21 mouse cellular contexts compared by ENCODE assay signal in the genomic region with DNA sequence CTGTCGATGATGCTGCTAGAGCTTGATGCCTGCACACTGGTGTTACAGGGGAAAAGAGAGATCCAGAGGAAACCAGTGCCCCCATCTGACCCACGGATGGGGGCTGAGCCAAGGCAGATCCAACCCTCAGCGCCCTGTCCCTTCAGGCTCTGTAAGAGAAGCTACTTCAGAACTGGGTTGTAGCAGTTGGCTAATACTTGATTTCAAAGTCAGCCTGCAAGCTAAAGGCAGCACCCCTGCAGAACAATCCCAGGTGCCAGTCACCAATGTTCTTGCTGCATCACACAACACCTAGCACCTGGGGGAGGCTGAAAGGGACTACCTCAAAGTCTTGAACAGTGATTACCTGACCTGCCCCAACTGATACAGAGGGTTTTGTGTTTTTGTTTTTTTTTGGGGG. TPM values are rescaled to one million over a fixed set of nuclear protein-coding genes. Genes with fewer than 3 reads are reported as not detected.
DNase-seq lines count a peak whose midpoint lies in the region; ATAC-seq and TF ChIP-seq lines count a peak whose summit lies in the region.
"Had no signal": no experiment of that assay in that cellular context is flagged by ENCODE, and none has a peak within 500 bp of the region (broad histone marks: within the 10 kb centered on the region; RNA-seq: fewer than 3 reads in every experiment).

No protein-coding gene starts in this region.

- no peak for DNase-seq in forebrain, embryonic 10.5 days (ENCODE audit: extremely low spot score, low spot score)
- no peak for DNase-seq in forebrain, postnatal 0 days
- DNase-seq in hindbrain, postnatal 0 days (ENCODE audit: low spot score): no peak
- DNase-seq in hindbrain, embryonic 11.5 days (ENCODE audit: low spot score): no peak
- DNase-seq in lung, postnatal 0 days (ENCODE audit: low spot score): no peak
- DNase-seq in lung, postnatal 10 days: no peak
- peak; percentile 58 for DNase-seq in thymus, postnatal 14 days
- DNase-seq in layer of hippocampus, adult 11-12 months (ENCODE audit: low spot score): no peak
- DNase-seq: kidney, adult 11 months; lung, postnatal 14 days had no signal

- no peak for TF ChIP-seq EP300 in lung, postnatal 0 days (IDR thresholded peaks at IDR 0.05)

- no peak overlapping the region for H3K9ac ChIP-seq in forebrain, postnatal 0 days
- no peak overlapping the region for H3K9ac ChIP-seq in hindbrain, postnatal 0 days (replicated peaks; ENCODE audit: low read length)
- no peak overlapping the region for H3K9ac ChIP-seq in hindbrain, embryonic 11.5 days (ENCODE audit: low read depth, low read length)
- no peak overlapping the region for H3K9ac ChIP-seq in lung, postnatal 0 days (replicated peaks; ENCODE audit: low read depth)
- H3K9ac ChIP-seq: hindbrain, embryonic 15.5 days; liver, embryonic 12.5 days; neural tube, embryonic 15.5 days; stomach, embryonic 15.5 days had no signal

- peak overlapping the region; percentile 12; the same call in 1 of the 2 replicates for H3K27ac ChIP-seq in forebrain, embryonic 10.5 days
- no peak overlapping the region for H3K27ac ChIP-seq in forebrain, postnatal 0 days (ENCODE audit: low read depth, low read length)
- H3K27ac ChIP-seq in hindbrain, postnatal 0 days: 0 out of 2 replicates have a peak overlapping the region, but pooled peaks have one; percentile 26
- no peak overlapping the region for H3K27ac ChIP-seq in hindbrain, embryonic 11.5 days (ENCODE audit: low read depth, low read length)
- peak overlapping the region; percentile 58 for H3K27ac ChIP-seq in lung, postnatal 0 days (ENCODE audit: low read length)
- H3K27ac ChIP-seq: liver, embryonic 12.5 days; neural tube, embryonic 15.5 days had no signal

- 72% methylated on average over 3 of the region's 3 CpGs for WGBS in forebrain, embryonic 10.5 days
- WGBS in forebrain, postnatal 0 days: 67% methylated on average over 3 of the region's 3 CpGs
- 74% methylated on average over 3 of the region's 3 CpGs for WGBS in hindbrain, postnatal 0 days
- WGBS in hindbrain, embryonic 11.5 days: 72% methylated on average over 3 of the region's 3 CpGs
- 74% methylated on average over 3 of the region's 3 CpGs for WGBS in lung, postnatal 0 days

- H3K36me3 ChIP-seq in forebrain, embryonic 10.5 days (replicated peaks): no peaks in the 10 kb centered on the region
- no peaks in the 10 kb centered on the region for H3K36me3 ChIP-seq in forebrain, postnatal 0 days (ENCODE audit: insufficient read depth)
- no peaks in the 10 kb centered on the region for H3K36me3 ChIP-seq in hindbrain, postnatal 0 days (ENCODE audit: insufficient read depth, low read length)
- no peaks in the 10 kb centered on the region for H3K36me3 ChIP-seq in hindbrain, embryonic 11.5 days (ENCODE audit: control insufficient read depth, insufficient read depth, low read length)
- H3K36me3 ChIP-seq in lung, postnatal 0 days (ENCODE audit: insufficient read depth, low read length): no peaks in the 10 kb centered on the region
- H3K36me3 ChIP-seq: hindbrain, embryonic 15.5 days; liver, embryonic 12.5 days; neural tube, embryonic 15.5 days; stomach, embryonic 15.5 days had no signal

- no peaks in the 10 kb centered on the region for H3K9me3 ChIP-seq in forebrain, embryonic 10.5 days
- H3K9me3 ChIP-seq in forebrain, postnatal 0 days (ENCODE audit: low read length): no peaks in the 10 kb centered on the region
- no peaks in the 10 kb centered on the region for H3K9me3 ChIP-seq in hindbrain, postnatal 0 days (ENCODE audit: low read length)
- no peaks in the 10 kb centered on the region for H3K9me3 ChIP-seq in hindbrain, embryonic 11.5 days (ENCODE audit: control insufficient read depth, low read length)
- no peaks in the 10 kb centered on the region for H3K9me3 ChIP-seq in lung, postnatal 0 days (ENCODE audit: low read length)
- H3K9me3 ChIP-seq: hindbrain, embryonic 15.5 days; liver, embryonic 12.5 days; neural tube, embryonic 15.5 days; stomach, embryonic 15.5 days had no signal

- peaks cover 36% of the 10 kb centered on the region for H3K4me1 ChIP-seq in forebrain, embryonic 10.5 days
- H3K4me1 ChIP-seq in forebrain, postnatal 0 days (ENCODE audit: insufficient read depth): peaks cover 10% of the 10 kb centered on the region
- peaks cover 5% of the 10 kb centered on the region; the same call in 1 of the 2 replicates for H3K4me1 ChIP-seq in hindbrain, postnatal 0 days (ENCODE audit: insufficient read depth, low read length)
- H3K4me1 ChIP-seq in hindbrain, embryonic 11.5 days (replicated peaks; ENCODE audit: control insufficient read depth, insufficient read depth, low read length): peaks cover 5% of the 10 kb centered on the region; the same call in 1 of the 2 replicates
- peaks cover 52% of the 10 kb centered on the region for H3K4me1 ChIP-seq in lung, postnatal 0 days (ENCODE audit: insufficient read depth, low read depth, low read length)

- no peak overlapping the region for H3K4me3 ChIP-seq in forebrain, embryonic 10.5 days
- no peak overlapping the region for H3K4me3 ChIP-seq in forebrain, postnatal 0 days (ENCODE audit: low read depth, low read length)
- no peak overlapping the region for H3K4me3 ChIP-seq in hindbrain, postnatal 0 days (ENCODE audit: low read length)
- no peak overlapping the region for H3K4me3 ChIP-seq in hindbrain, embryonic 11.5 days (ENCODE audit: low read depth, low read length)
- no peak overlapping the region for H3K4me3 ChIP-seq in lung, postnatal 0 days (ENCODE audit: low read depth, low read length)
- H3K4me3 ChIP-seq: hindbrain, embryonic 15.5 days; liver, embryonic 12.5 days; neural tube, embryonic 15.5 days; stomach, embryonic 15.5 days had no signal

- no peak for ATAC-seq in forebrain, postnatal 0 days
- no peak for ATAC-seq in hindbrain, postnatal 0 days
- no peak for ATAC-seq in hindbrain, embryonic 11.5 days (ENCODE audit: low FRiP score)
- ATAC-seq in lung, postnatal 0 days: no peak
- ATAC-seq: activated CD4-positive, CD25-positive, alpha-beta regulatory T cell, adult 4 months; liver, embryonic 12.5 days had no signal

- no peak for TF ChIP-seq CTCF in forebrain, postnatal 0 days (IDR thresholded peaks at IDR 0.05; ENCODE audit: low read depth)
- TF ChIP-seq CTCF in hindbrain, postnatal 0 days (IDR thresholded peaks at IDR 0.05; ENCODE audit: low read depth): no peak
- no peak for TF ChIP-seq CTCF in lung, postnatal 0 days (IDR thresholded peaks at IDR 0.05)

- H3K27me3 ChIP-seq in forebrain, embryonic 10.5 days (ENCODE audit: poor library complexity, severe bottlenecking): peaks cover 4% of the 10 kb centered on the region; the same call in 1 of the 2 replicates
- no peaks in the 10 kb centered on the region for H3K27me3 ChIP-seq in forebrain, postnatal 0 days (ENCODE audit: insufficient read depth, low read length)
- no peaks in the 10 kb centered on the region for H3K27me3 ChIP-seq in hindbrain, postnatal 0 days (ENCODE audit: insufficient read depth, low read length)
- no peaks in the 10 kb centered on the region for H3K27me3 ChIP-seq in hindbrain, embryonic 11.5 days (ENCODE audit: control insufficient read depth, insufficient read depth, low read length)
- H3K27me3 ChIP-seq in lung, postnatal 0 days (replicated peaks; ENCODE audit: insufficient read depth, low read length): no peaks in the 10 kb centered on the region
- H3K27me3 ChIP-seq: hindbrain, embryonic 15.5 days; neural tube, embryonic 15.5 days; stomach, embryonic 15.5 days had no signal

- H3K4me2 ChIP-seq in forebrain, postnatal 0 days (ENCODE audit: low read depth): no peak overlapping the region
- H3K4me2 ChIP-seq in hindbrain, postnatal 0 days (ENCODE audit: low read depth, low read length): no peak overlapping the region
- no peak overlapping the region for H3K4me2 ChIP-seq in hindbrain, embryonic 11.5 days (replicated peaks; ENCODE audit: low read depth, low read length)
- H3K4me2 ChIP-seq in lung, postnatal 0 days (replicated peaks; ENCODE audit: low read depth, low read length): no peak overlapping the region
- H3K4me2 ChIP-seq: hindbrain, embryonic 15.5 days; liver, embryonic 12.5 days; neural tube, embryonic 15.5 days; stomach, embryonic 15.5 days had no signal

RNA-seq across cellular contexts. Expression of a gene that starts 14.7 kb away (rescaled TPM):
- polyA plus RNA-seq in forebrain, embryonic 10.5 days (2016; fragmentation: Nextera tagmentation; extraction: Ambion mirVana): 0.21 TPM in 1 of 2 replicates, not detected in the other
- not detected in 2 replicates for total RNA-seq in forebrain, postnatal 0 days (2014; rRNA removed)
- polyA plus RNA-seq in forebrain, postnatal 0 days (2015; fragmentation: Nextera tagmentation; extraction: Ambion mirVana): not detected in 2 replicates
- not detected in 2 replicates for total RNA-seq in hindbrain, postnatal 0 days (2014; rRNA removed)
- polyA plus RNA-seq in hindbrain, postnatal 0 days (2015; fragmentation: Nextera tagmentation; extraction: Ambion mirVana): not detected in 2 replicates
- 0.28 TPM in 1 of 2 replicates, not detected in the other for polyA plus RNA-seq in hindbrain, embryonic 11.5 days (2014; fragmentation: Nextera tagmentation; extraction: Ambion mirVana)
- 0.18 and 0.27 TPM in 2 replicates for polyA plus RNA-seq in lung, postnatal 0 days (2015; fragmentation: Nextera tagmentation; extraction: Ambion mirVana)
- total RNA-seq: gastrocnemius, postnatal 4 days; layer of hippocampus, adult 8-10 months; left cerebral cortex, postnatal 14 days; megakaryocyte-erythroid progenitor cell, adult 5-6 weeks had no signal
- polyA plus RNA-seq: frontal cortex, adult 2 months; heart, embryonic 14.5 days; hindbrain, embryonic 15.5 days; liver, embryonic 12.5 days; neural tube, embryonic 15.5 days had no signal

RNA-seq across cellular contexts. Expression of a gene that starts 36.8 kb away (rescaled TPM):
- polyA plus RNA-seq in forebrain, embryonic 10.5 days (2016; fragmentation: Nextera tagmentation; extraction: Ambion mirVana): 23.1 and 23.8 TPM in 2 replicates
- 25.5 and 32.0 TPM in 2 replicates for total RNA-seq in forebrain, postnatal 0 days (2014; rRNA removed)
- polyA plus RNA-seq in forebrain, postnatal 0 days (2015; fragmentation: Nextera tagmentation; extraction: Ambion mirVana): 24.8 and 32.0 TPM in 2 replicates
- total RNA-seq in hindbrain, postnatal 0 days (2014; rRNA removed): 30.7 and 34.0 TPM in 2 replicates
- 26.9 and 28.0 TPM in 2 replicates for polyA plus RNA-seq in hindbrain, postnatal 0 days (2015; fragmentation: Nextera tagmentation; extraction: Ambion mirVana)
- polyA plus RNA-seq in hindbrain, embryonic 11.5 days (2014; fragmentation: Nextera tagmentation; extraction: Ambion mirVana): 30.4 and 35.4 TPM in 2 replicates
- polyA plus RNA-seq in lung, postnatal 0 days (2015; fragmentation: Nextera tagmentation; extraction: Ambion mirVana): 78.2 and 89.0 TPM in 2 replicates

Comparison
In these comparisons a context has a peak if more than half of its experiments do, and no peak if none do; other contexts are left out.
1. H3K27ac ChIP-seq: peak in forebrain, embryonic 10.5 days (single experiment), hindbrain, postnatal 0 days (single experiment) and lung, postnatal 0 days (single experiment); none in forebrain, postnatal 0 days (single experiment) and hindbrain, embryonic 11.5 days (single experiment).